Mouse (Mus musculus): Measurements from ENCODE around the gene Dqx1. TPM values are rescaled to one million over a fixed set of nuclear protein-coding genes. Genes with fewer than 3 reads are reported as not detected.

The Dqx1 gene
- total RNA-seq, 1 experiment from 2014 or later, result 0.25 TPM

DNA sequence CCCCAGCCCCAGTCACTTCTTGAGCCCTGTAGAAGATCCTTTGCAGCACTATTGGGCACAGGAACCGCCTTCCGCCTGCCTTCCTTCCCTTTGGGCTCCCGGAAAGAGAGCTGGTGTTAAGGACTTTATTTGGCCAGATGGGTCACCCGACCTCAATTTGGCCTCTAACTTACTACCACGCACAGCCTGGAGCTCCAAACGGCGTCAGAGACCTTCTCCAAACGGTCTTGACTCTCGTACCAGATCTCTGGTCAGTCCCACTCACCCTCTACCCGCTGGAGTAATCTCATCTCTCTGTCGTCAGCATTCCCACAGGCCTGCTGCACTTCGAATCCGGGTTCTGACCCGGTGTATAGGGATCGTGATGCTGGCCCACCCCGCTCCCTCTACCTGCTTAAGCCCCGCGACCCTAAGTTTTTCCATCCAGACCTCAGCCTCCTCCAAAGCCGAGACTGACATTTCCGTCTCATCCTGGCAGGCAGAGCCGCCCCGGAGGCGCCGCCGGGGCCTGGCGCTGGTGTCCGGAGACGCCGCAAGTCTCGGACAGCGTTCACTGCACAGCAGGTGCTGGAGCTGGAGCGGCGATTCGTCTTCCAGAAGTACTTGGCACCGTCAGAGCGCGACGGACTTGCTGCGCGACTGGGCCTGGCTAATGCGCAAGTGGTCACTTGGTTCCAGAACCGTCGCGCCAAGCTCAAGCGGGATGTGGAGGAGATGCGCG, 29.7 kb downstream of the Dqx1 start:
- no peak; a peak in 1 of 4 replicates for ATAC-seq (replicated peaks in 1 of 2; ENCODE audit: insufficient read depth in 1 of 2, low FRiP score in 2 of 2, low TSS enrichment in 1 of 2, low read depth in 1 of 2, poor library complexity in 2 of 2, severe bottlenecking in 2 of 2)

GRCm38 (mm10) chr6:83087926-83088260, 30.2 kb downstream of the Dqx1 start:
- no peak for ATAC-seq (replicated peaks in 1 of 2; ENCODE audit: insufficient read depth in 1 of 2, low FRiP score in 2 of 2, low TSS enrichment in 1 of 2, low read depth in 1 of 2, poor library complexity in 2 of 2, severe bottlenecking in 2 of 2)

- ATAC-seq (replicated peaks in 1 of 2; ENCODE audit: insufficient read depth in 1 of 2, low FRiP score in 2 of 2, low TSS enrichment in 1 of 2, low read depth in 1 of 2, poor library complexity in 2 of 2, severe bottlenecking in 2 of 2), result peak in 1 of 2 experiments; percentile 37; a peak in 1 of 4 replicates
These were observed 34.9 kb downstream of the Dqx1 start for GRCm38 (mm10) chr6:83092416-83093127.

DNA sequence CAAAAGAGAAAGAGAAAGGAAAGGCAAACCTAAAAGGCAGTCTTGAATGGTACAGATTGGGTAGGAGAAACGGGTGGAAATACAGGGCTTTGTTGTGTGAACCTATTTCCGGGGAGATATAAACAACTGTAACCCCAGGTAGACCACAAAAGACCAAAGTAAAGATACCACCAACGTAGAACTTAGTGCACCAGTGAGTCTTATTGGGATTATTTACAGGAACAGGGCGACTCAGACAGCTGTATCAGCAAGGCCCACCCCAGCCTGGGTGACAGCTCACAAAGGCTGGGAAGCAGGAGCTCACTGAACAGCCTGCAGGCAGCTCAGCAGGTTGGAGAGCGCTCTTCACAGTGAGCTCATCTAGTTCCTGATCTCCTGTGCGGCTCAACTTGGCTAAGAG, 38.3 kb downstream of the Dqx1 start:
- no peak for ATAC-seq (replicated peaks in 1 of 2; ENCODE audit: insufficient read depth in 1 of 2, low FRiP score in 2 of 2, low TSS enrichment in 1 of 2, low read depth in 1 of 2, poor library complexity in 2 of 2, severe bottlenecking in 2 of 2)

DNA sequence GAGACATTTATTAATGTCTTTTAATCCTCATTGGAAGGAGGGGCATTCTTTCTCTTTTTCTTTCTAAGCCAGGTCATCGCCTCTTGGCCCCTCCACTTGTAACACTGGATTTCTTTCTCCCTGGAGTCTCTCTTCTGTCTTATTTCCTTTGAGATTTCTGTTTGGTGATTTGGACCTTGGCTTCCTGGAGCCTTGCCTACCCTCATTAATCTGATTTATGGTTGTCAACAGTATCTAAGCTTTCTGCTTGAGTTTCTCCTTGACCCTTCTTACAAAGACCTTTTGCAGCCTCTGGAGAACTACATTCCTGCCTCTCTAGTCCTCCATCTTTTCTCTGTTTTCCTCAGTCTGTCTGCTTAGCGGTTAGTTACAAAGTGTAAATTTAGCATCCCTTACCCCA, 40.8 kb downstream of the Dqx1 start:
- ATAC-seq (replicated peaks in 1 of 2; ENCODE audit: insufficient read depth in 1 of 2, low FRiP score in 2 of 2, low TSS enrichment in 1 of 2, low read depth in 1 of 2, poor library complexity in 2 of 2, severe bottlenecking in 2 of 2), result no peak

GRCm38 (mm10) chr6:83101316-83101687, 43.7 kb downstream of the Dqx1 start, which contains the start of the genes Ccdc142 and Gm42688:
Gene Ccdc142 (plus strand): TSS chr6:83101601.
Gene Gm42688 (plus strand): TSS chr6:83101617.
- ATAC-seq (replicated peaks in 1 of 2; ENCODE audit: insufficient read depth in 1 of 2, low FRiP score in 2 of 2, low TSS enrichment in 1 of 2, low read depth in 1 of 2, poor library complexity in 2 of 2, severe bottlenecking in 2 of 2), result peak; percentile 85 to 87

- peak; percentile 66 to 75 for ATAC-seq (replicated peaks in 1 of 2; ENCODE audit: insufficient read depth in 1 of 2, low FRiP score in 2 of 2, low TSS enrichment in 1 of 2, low read depth in 1 of 2, poor library complexity in 2 of 2, severe bottlenecking in 2 of 2)
These were observed 44.3 kb downstream of the Dqx1 start for GRCm38 (mm10) chr6:83101688-83102556.

DNA sequence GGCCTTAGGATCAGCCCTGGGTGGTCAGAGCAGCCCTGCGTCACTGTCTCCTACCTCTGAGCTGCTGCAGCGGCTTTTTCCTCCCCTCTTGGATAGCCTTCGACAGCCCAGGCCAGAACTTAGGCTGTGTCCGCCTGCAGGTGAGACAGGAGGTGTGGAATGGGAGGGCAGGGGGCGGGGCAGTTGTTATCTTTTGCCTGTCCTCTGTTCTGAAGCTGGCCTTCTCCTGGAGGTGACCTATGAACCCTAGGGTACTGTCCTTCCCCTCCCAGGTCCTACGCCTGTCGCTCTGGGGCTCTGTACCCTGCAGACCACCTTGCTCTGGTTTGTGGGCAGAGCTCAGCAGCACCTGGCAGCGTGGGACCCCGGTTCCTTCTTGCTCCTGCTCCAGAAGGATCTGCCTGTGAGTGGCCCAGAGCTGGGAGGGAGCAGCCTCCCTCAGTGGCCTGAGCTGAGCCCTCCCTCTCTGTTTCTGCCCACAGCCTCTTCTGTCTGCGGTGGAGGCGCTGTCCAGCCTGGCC, 45.5 kb downstream of the Dqx1 start:
- no peak for ATAC-seq (replicated peaks in 1 of 2; ENCODE audit: insufficient read depth in 1 of 2, low FRiP score in 2 of 2, low TSS enrichment in 1 of 2, low read depth in 1 of 2, poor library complexity in 2 of 2, severe bottlenecking in 2 of 2)

DNA sequence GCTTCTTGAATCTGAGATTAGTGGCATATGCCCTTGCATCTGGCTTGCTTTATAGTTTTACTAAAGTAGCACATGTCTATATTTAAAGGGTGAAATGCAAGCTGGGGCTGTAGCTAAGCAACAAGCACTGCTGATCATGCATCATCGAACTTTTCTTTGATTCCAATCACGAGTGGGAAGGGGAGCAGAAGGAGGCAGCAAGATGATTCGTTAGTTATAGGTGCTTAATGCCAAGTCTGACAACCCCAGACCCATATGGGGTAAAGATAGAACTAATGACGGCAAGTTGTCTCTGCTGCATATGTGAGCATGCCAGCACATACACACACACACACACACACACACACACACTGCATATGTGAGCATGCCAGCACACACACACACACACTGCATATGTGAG, 46.5 kb downstream of the Dqx1 start:
- no peak for ATAC-seq (replicated peaks in 1 of 2; ENCODE audit: insufficient read depth in 1 of 2, low FRiP score in 2 of 2, low TSS enrichment in 1 of 2, low read depth in 1 of 2, poor library complexity in 2 of 2, severe bottlenecking in 2 of 2)

DNA sequence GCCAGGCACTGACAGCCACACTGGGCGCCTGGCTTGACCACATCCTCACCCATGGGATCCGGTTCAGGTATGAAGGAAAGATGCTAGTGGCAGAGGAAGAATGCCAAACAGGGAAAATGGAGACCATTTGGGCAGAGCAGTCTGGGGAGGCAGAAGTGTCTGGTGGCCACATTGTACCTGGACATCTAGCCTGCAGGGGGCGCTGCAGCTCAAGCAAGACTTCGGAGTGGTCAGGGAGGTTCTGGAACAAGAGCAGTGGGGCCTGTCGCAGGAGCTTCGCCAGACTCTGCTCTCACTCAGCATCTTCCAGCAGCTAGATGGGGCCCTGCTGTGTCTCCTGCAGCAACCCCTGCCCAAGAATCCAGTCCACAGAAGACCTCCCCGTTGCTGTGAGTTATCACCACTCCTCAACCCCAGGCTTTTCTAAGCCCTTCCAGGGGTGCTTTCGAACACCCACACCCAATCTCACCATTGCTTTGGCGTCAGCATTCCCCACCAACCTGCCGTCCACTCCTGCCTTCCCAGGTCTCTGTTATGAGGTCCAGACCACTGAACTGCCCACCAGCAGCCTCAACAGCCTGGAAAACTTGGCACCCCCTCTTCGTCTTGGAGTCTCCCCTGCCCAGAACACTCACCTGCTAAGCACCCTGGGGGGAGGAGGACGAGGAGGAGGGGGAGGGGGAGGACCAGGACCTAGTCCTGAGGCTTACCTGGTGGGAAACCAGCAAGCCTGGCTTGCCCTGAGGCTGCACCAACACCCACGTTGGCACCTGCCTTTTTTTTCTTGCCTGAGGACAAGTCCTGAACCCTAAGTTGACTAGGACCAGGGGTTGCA, 50.1 kb downstream of the Dqx1 start:
- ATAC-seq (replicated peaks in 1 of 2; ENCODE audit: insufficient read depth in 1 of 2, low FRiP score in 2 of 2, low TSS enrichment in 1 of 2, low read depth in 1 of 2, poor library complexity in 2 of 2, severe bottlenecking in 2 of 2), result peak; percentile 70 to 73; a peak in 3 of 4 replicates

GRCm38 (mm10) chr6:83108762-83109668, 51.4 kb downstream of the Dqx1 start, which contains the start of gene Mrpl53:
Gene Mrpl53 (plus strand): TSS chr6:83109040.
- ATAC-seq (replicated peaks in 1 of 2; ENCODE audit: insufficient read depth in 1 of 2, low FRiP score in 2 of 2, low TSS enrichment in 1 of 2, low read depth in 1 of 2, poor library complexity in 2 of 2, severe bottlenecking in 2 of 2), result peak; percentile 56 to 71

DNA sequence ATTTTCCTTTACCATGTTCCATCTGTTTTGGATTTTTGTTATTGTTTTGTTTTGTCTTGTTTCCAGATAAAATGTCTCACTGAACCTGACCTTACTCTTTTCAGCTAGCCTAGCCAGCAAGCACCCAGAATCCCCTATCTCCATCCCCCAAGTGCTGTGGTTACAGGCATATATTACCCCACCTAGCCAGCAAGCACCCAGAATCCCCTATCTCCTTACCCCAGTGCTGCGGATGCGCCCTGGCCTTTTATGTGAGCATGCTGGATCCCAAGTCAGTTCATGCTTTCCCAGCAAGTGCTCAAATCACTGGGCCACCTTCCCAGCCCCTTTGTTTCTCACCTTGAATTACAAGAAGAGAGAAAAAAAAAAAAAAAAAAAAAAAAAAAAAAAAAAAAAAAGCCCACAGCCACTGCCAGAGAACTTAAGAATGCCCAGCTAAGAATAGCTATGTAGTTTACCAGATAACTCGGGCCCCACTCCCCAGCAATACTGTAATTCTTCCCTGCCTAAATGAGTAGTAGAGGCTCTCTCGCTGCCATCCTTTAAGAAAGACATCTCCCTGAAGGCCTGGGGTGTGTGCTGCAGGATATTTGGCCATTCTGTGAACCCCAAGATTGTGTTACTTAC, 54.0 kb downstream of the Dqx1 start:
- no peak for ATAC-seq (replicated peaks in 1 of 2; ENCODE audit: insufficient read depth in 1 of 2, low FRiP score in 2 of 2, low TSS enrichment in 1 of 2, low read depth in 1 of 2, poor library complexity in 2 of 2, severe bottlenecking in 2 of 2)

- peak; percentile 64 to 84 for ATAC-seq (replicated peaks in 1 of 2; ENCODE audit: insufficient read depth in 1 of 2, low FRiP score in 2 of 2, low TSS enrichment in 1 of 2, low read depth in 1 of 2, poor library complexity in 2 of 2, severe bottlenecking in 2 of 2)
These were observed 57.5 kb downstream of the Dqx1 start, which contains the start of gene Mogs for GRCm38 (mm10) chr6:83115011-83115671. Gene Mogs (plus strand): TSS chr6:83115496.

GRCm38 (mm10) chr6:83115682-83116372, 58.2 kb downstream of the Dqx1 start:
- ATAC-seq (replicated peaks in 1 of 2; ENCODE audit: insufficient read depth in 1 of 2, low FRiP score in 2 of 2, low TSS enrichment in 1 of 2, low read depth in 1 of 2, poor library complexity in 2 of 2, severe bottlenecking in 2 of 2), result no peak
